Mouse (Mus musculus) B cell, adult 2 months (primary cell): Measurements from ENCODE around the gene P3h4.
A peak's percentile ranks its signal among the peaks of the same experiment; 100 is the strongest.
"Not testable (repeated sequence)": the region's sequence is repeated elsewhere in the genome, so short reads cannot be mapped to it uniquely, and the experiment has no call there.

Experiments
- DNase-seq, 2 experiments: peaks; one replicate each; pipeline ENCODE4 v3.0.0; 2022

Gene P3h4

DNA sequence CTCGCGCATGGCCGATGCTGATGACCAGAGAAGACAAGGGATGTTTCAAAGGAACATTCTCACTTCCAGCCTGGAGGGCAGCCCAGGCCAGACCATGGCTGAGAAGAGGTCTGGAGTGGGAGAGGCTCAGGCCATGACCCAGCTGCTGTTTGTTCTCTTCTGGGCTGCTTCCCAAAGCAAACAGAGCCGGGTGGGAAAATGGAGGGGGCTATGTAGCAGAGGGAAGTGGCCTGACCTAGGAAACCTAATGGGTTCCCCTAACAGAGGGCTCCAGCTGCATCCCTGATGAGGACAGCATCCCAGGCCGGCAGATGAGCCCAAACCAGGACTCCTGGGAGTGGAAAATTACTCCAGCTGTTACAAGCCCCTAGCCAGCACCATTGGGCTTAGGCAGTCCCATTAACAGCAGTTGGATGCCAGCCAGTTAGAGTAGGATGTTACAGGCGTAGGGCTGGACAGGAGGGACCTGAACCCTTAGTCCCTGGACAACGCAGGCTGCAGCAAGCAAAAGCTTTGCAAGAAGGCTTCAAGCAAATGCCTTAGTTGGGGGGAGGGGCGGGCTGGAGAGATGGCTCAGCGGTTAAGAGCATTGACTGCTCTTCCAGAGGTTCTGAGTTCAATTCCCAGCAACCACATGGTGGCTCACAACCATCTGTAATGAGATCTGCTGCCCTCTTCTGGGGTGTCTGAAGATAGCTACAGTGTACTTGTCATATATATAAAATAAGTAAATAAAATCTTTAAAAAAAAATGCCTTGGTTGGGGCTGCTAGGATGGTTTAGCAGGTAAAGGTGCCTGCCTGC is 23.4 kb downstream of the P3h4 start:
- DNase-seq: no peak

DNA sequence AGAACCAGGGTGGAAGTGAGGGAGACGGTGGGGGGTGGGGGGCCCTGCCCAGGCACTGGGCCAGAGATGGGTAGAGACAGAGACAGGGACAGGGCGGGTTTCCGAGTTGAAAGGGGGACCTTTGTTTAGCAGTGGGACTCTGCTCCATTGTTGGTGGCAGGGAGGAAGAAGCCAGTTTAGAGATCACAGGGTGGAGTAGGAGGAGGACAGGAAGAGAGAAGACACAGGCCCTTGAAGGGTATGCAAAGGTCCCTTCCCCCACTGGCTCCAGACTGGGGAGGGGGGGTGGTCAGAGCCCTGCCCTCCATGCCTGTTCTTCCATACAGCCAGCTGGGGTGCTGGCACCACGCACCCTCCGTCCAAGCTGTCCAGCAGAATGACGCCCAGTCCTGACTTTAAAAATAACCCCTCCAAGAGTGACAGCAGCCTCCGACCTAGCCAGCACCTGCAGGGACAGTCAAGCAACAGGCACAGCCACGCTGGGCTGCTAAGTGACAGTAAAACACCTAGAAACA is 24.6 kb downstream of the P3h4 start:
- no peak for DNase-seq

DNA sequence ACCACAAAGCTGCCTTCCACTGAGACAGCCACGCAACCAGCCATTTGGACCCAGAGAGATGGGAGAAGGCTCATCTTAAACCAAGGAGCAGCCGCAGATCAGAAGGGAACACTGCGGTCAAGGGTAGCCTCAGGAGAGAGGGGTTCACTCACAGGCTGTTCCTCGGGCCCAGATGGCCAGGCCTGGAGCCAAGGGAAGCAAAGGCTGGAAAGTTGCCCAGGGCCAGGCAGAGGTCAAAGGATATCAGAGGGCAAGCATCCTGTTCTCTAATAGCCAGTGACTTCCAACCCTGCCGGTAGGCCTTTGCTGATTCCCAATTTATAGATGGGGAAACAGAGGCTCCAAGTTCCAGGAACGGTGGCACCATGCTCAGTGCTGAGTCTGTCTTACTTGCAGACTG is 26.0 kb downstream of the P3h4 start:
- DNase-seq: no peak

DNA sequence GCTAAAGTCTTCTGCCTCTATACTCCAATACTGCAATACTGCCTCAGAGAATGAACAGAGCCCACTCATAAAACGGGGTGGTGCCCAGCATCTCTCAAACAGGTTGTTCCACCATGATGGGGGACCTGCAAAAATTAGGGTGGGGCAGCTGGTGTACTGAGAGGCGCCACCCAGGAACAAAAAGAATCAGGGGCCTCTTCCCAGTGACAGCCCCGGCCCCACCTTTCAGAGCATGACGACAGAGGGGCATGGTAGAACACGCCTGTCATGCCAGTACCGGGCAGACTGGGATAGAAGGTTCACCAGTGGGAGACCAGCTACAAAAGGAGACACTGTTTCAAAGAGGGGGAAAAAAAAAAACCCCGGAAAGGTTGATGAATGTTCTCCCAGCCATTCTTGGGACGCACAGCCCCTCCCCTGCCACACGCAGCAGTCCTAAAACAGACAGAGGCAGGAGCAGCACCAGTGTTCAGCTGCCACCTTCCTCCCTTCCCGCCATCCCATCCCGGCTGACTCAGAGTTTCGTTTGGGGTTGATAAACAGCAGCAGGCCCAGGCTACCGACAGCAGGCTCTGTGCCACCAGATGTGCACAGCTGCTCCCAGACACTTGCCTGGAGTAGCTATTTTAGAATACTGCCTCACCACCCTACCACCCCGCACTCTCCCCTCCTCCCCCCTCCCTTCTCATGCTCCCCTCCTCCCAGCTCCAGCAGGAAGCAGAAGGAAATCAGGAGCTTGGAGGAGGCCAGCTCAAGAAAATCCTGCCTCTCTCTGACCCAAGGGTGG is 26.9 kb downstream of the P3h4 start:
- no peak for DNase-seq

DNA sequence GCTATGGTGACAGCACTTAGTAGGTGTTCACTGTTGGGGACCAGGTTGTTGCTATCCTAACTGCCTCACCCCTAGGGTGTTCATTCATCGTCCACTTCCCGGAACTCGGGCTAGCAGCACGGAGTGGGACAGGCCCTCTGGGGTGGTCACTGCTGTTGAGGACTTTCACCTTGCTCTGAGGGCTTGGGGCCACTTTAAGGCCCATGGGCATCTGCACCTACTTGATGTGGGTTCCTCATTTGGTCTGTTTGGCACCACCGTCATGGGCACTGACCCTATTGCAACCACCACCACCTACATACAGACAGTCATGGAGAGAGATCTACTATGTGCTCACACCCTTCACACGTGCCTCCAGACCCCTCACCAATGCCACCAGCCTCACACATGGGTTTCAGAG is 27.5 kb downstream of the P3h4 start:
- no peak for DNase-seq

DNA sequence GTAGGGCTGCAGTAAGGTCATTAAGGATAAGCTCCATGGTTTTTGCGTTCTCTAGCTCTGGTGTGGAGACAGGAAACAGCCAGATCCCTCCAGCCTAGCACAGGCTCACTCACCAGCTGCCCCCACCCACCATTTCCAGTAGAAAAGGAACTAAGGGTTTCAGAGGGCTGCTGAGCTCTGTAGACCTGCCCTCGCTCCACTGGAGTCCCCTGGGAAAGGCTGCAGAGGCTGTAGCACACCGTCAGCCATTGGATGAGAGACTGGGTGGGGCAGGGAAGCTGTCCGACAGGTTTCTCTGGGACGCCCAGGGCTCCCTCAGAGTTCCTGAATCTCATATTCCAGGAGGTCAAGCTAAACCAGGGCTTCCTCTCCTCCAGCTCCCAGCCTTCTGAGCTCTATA is 28.1 kb downstream of the P3h4 start:
- DNase-seq: peak in 1 of 2 experiments; percentile 24

DNA sequence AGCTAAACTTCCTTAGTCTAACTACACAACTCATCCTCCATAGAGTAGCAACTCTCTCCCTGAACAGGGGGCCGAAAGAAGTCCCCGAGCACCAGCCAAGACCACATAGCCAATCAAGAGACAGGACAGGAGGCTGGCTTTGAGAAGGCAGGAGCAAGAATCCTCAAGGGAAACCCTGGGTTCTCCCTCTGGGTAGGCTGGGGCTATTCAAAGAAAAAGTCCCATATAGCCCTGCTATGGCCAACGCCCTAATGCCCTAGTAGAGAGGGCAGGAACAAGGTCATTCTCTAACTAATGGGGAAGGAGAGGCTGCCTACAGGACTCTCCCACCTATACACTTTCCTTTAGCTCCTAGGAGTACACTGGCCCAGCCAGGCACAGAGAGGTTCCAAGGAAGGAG is 29.6 kb downstream of the P3h4 start:
- no peak for DNase-seq

DNA sequence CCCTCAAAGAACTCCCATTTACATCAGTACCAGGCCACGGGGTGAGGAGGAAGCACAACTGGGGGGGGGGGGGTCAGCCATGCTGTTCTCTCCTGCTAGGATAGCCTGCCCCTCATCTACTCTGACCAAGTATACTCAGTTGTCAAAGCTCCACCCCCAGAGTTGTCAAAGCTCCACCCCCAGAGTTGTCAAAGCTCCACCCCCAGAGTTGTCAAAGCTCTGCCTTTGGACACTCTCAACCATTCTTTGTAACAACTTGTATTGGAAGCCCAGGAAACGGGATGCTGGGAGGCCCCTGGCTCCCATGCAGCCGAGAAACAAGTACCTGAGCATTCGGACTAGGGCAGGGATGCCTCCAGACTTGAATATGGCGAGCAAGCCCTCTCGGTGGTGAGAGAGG is 32.0 kb downstream of the P3h4 start:
- no peak for DNase-seq

DNA sequence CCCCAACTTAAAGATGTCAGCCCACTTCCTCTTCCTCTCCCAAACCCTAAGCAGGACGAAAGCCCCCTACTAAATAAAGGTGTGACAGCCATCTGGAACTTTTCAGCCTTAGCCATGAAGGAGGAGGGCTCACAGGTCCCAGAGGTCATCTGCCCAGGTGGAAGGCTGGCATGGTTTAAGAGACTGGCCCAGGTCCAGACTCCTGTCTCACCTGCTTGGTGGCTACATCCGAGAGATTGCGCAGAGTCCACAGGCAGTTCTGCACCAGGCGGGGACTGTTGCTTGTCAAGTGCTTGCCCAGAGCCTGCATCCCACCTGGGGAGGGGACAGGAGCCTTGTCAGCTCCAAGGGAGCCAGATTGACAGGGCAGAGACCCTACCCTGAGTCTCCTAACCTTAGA is 35.3 kb downstream of the P3h4 start:
- DNase-seq: no peak

DNA sequence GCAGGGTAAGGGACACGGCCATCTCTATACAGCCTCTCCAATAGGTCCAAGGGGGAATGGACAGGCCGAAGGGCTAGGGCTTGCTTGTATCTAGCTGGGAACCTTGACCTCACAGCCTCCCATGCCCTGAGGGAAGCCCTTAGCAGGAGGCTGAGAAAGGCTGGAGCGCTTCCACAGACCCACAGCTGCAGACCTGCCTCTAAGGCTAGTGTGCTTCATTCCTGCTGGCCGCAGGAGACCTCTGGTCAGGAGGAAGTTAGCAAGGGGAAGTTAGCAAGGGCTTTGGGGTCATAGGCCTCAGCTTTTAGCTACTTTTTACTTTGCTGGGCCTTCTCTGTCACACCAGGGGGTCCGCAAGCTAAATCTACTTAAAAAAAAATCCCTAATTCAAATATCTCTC is 36.2 kb downstream of the P3h4 start:
- no peak for DNase-seq

DNA sequence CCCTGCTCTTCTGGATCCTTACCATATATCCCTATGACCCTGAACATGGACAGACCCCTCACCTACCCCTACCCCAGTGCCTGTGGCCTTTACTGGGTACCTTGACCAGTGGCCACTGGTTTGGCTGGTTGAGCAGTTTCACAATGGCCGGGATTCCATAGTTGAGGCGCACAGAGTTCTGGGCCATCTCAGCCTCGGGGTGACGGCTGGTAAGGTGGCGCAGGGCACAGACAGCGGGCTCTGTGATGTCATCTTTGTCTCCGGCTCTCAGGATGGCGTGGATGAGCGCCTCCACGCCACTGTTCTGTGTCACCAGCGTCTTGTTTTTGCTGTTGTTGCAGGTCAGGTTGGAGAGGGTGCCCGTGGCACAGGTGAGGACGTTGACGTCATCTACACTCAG is 36.6 kb downstream of the P3h4 start:
- no peak for DNase-seq

DNA sequence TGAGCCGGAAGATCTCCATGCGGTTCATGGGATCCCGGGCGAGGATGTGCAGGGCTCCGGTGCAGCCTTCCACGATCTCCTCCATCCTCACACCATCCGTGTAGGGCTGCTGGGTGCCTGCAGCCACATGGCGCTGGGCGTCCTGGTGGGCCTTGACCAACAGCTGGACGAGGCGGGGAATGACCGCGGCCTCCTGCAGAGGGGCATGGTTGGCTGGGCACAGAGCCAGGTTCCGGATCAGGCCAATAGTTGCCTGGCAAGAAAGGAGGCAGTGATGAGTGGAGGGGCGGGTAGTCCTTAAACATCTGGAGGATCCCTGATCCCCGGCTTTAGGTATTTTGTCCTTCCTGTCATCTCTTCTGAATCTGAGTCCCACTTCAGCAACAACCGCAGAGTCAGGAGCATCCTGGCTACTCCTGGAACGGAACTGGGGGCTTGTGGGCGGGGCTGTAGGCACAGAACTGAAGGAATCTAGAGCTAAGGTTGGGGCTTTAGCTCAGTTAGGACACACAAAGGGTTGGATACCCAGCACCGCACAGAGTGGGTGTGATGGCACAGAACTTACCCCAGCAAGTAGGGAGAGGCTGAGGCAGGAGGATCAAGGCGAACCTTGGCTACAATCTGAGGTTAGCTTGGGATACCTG is 37.8 kb downstream of the P3h4 start:
- DNase-seq: no peak

DNA sequence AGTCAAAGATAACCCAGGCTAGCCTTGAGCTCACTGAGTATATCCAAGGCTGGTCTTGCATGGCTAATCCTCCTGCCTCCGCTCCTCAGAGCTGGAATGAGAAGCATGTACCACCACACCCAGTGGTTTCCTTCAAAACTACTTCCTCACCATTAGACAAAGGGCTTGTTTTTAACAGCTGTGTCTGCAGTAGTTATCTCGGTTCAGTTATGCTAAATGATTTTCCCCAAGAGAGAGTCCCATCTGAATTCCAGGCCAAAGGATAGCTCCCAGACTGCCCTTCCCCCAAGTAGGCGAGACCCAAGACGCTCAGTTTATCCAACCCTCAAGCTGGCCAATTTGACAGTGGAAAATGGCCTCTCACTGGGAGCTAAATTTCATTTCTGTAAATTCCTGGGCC is 38.6 kb downstream of the P3h4 start:
- no peak for DNase-seq

DNA sequence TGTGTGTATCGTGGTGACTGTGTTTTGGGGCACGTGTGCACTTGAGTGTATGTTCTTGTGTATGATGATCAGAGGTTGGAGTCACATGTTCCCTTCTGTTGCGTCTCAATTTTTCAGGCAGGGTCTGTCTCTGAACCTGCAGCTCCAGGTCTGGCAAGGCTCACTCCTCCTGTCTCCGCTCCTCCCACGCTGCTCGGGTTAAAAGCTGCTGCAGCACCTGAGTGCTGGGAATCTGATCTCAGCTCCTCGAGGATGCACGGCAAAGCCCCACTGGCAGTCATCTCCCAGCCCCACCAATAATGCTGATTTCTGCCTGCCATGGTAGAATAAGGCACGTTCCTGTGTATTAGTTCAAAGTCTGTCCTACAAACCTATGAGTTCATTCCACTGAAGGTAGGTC is 39.5 kb downstream of the P3h4 start:
- no peak for DNase-seq

DNA sequence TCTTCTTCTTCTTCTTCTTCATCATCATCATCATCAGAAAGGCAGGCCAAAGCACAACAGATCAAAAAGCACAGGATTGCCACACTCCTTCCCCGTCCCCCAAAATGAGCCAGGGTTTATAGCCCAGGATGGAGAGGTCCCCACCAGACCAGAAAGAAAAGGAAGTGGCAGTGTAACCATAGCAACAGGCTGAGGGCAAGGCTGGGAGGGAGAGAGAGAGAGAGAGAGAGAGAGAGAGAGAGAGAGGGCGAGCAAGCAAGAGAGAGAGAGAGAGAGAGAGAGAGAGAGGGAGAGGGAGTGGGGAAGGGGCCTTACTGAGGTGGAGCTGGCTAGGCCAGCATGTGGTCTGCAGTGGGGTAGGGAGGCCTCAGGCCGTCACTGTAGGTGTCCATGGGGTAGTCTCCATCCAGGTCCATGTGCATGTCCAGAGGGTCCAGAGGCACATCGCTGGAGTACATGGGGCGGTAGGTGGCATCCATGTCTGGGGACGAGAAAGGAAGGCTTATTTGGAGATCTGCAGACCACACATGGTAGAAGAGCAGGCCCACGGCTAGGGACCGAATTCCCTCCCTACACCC is 42.6 kb downstream of the P3h4 start:
- no peak for DNase-seq

DNA sequence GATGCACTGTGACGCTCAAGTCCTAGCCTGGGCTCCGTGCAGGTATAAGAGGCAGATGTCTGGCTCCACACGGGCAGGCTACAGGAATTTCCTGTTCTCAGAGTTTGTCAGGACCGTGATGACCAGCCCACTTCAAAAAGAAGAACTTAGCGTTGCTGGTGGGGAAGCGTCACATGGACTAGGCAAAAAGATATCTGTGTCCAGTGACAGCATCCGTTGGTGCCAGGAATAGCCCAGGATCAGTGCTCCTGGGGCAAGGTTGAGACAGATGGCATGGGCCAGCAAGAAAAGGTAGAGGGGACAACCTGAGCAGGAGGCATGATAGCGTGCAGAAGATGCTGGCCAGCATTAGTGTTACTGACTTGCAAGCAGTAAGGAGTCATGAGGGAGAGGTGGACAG is 44.8 kb downstream of the P3h4 start:
- no peak for DNase-seq

DNA sequence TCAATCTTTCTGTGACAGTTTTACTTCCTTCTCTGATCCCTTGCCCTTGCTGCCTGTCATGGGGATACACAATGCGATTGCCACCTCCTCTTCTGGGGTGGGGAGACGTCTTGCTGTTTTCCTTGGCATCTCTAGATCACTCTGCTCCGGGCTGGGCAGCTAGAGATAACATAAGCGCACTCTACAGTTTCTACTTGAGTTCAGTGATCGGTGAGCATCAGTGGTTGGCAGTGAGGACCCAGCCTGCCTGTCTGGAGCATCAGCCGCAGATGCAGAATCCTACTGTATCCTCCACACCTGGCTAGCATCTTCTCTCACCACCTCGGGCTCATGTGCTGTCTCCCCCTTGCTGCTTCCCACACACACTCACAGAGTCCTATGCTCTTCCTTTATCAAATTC is 45.5 kb downstream of the P3h4 start:
- DNase-seq: no peak

DNA sequence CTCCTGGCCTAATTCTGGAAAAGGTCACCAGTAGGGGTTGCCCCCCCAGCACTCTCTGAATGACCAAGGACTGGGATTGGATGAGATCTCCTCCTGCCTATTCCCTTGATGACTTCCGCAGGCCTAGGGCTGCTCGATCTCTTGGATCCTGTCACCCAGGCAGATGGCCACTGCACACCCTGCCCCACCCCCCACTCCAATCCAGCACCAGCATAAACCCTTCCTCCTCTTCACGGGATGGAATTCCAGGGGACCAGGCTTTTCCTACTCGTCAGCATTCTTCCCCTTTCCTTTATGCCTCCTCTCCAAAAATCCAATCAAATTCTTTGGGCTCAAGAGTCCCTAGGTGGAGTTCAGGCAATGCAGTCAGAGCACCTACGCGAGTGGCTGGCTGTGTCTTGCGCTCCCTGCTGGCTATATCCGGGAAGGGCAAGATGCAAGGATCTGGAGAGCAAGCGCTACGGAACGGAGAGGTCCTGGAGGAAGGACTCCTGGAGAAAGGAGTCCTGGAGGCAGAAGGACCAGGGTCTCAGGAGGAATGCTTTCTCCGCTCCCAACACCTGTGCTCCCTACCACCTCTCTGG is 51.6 kb downstream of the P3h4 start:
- DNase-seq: peak; percentile 66 to 68

DNA sequence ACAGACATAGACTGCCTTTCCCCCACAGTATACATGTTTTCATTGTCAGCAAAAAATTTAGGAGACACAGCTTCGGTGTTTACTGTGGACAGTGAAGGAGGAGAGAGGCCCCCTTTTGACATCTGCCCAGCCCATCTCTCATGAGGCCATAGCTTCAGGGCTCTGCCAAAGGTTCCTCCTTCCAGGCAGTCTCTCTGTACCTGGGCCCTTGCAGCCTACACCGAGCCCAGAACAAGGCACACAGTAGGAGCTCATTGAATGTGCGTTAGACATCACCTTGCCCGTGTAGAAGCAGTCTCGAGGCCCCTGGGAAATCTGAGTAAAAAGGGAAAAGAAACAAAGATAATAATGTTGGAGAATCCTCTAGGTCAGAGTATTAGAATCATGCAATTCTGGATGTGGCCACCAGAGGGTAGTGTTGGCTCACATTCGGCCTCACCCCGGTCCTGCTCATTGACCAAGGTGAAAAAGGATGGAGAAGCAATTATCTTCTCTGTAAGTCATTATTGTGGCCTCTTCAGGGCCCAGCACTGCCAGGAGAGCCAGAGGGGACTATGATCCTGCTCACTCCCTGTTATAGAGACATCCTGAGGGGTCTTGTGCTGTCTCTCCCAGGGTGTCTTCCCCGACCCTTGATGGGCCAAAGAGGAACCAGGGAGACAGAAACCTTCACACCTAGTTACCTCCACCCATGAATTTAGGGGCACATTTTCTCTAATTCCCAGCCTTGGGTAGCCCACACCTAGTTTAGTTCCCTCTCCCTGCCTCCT is 52.2 kb downstream of the P3h4 start:
- DNase-seq: peak; percentile 87

DNA sequence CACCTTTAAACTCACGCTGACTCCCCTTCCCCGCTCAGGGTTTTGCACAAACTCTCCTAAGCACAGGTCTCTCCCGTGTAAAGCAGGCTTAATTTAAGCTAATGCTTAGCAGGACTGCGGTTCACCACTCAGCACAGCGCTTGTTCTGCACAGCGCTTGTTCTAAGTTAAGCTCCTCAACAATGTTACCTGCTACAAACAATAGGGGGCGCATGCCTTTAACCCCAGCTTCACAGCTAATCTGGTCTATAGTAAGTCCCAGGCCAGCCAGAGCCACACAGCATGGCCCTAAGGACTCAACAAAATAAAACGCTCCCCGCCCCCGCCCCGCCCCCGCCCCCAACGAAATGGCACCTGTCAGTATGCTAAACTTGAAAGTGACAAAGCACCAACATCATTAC is 53.6 kb downstream of the P3h4 start:
- DNase-seq: not testable (repeated sequence)

DNA sequence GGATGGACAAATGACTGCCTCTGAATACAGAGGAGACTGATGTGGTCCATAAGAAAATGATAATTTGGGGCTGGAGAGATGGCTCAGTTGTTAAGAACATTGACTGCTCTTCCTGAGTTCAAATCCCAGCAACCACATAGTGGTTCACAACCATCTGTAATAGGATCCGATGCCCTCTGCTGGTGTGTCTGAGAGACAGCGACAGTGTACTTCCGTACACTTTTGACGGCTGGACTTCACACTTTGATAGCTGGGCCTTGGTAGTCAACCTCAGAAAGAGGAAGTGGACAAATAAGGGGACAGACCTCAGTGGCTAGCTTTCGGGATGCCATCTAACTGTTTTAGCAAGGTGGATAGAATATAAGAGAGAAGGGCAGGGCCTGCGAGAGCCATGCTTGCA is 54.5 kb downstream of the P3h4 start:
- DNase-seq: no peak
